Comparison of ENCODE assay signal across 26 mouse cellular contexts in the genomic region with DNA sequence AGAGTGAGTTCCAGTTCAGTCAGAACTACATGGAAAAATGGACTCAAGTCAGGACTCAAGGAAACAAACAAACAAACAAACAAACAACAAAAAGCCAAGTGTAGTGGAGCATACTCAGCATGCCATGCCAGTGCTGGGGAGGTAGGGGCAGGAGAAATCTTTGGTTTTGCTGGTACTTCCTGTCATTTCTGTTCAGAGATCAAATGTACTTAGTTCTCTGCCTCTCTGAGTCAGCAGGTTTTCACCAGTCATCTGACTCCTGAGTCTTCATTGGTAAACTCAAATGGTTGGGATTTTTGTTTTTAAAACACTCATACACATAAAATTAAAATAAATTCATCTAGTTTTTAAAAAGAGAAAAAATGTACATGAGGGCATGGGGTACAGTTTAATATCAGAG. TPM values are rescaled to one million over a fixed set of nuclear protein-coding genes. Genes with fewer than 3 reads are reported as not detected.
DNase-seq lines count a peak whose midpoint lies in the region; ATAC-seq lines count a peak whose summit lies in the region.
"Had no signal": no experiment of that assay in that cellular context is flagged by ENCODE, and none has a peak within 500 bp of the region (broad histone marks: within the 10 kb centered on the region; RNA-seq: fewer than 3 reads in every experiment).

No protein-coding gene starts in this region.

- H3K4me3 ChIP-seq in megakaryocyte, embryonic 14.5 days (replicated peaks), result peak overlapping the region; percentile 76
- H3K4me3 ChIP-seq in midbrain, embryonic 16.5 days (ENCODE audit: low read depth, low read length), result no peak overlapping the region
- H3K4me3 ChIP-seq: embryonic facial prominence, embryonic 13.5 days; heart, embryonic 12.5 days; liver, embryonic 13.5 days; myocyte had no signal

- no peaks in the 10 kb centered on the region for H3K9me3 ChIP-seq in megakaryocyte, embryonic 14.5 days
- H3K9me3 ChIP-seq in midbrain, embryonic 16.5 days (replicated peaks; ENCODE audit: control insufficient read depth, low read length, poor library complexity, severe bottlenecking), result no peaks in the 10 kb centered on the region
- H3K9me3 ChIP-seq: embryonic facial prominence, embryonic 13.5 days; heart, embryonic 12.5 days; liver, embryonic 13.5 days had no signal

- peaks cover 37% of the 10 kb centered on the region for H3K4me1 ChIP-seq in megakaryocyte, embryonic 14.5 days
- H3K4me1 ChIP-seq in midbrain, embryonic 16.5 days (ENCODE audit: control insufficient read depth, insufficient read depth, low read length), result no peaks in the 10 kb centered on the region

- no peak overlapping the region for H3K4me2 ChIP-seq in midbrain, embryonic 16.5 days (ENCODE audit: low read length)
- H3K4me2 ChIP-seq: embryonic facial prominence, embryonic 13.5 days; heart, embryonic 12.5 days; liver, embryonic 13.5 days; lung, embryonic 14.5 days had no signal

- peak; percentile 40 for DNase-seq in naive thymus-derived CD4-positive, alpha-beta T cell, adult 2 months (ENCODE audit: low read depth)
- DNase-seq in gastrocnemius, postnatal 36 days, result no peak
- DNase-seq: adrenal gland, postnatal 10 days; cerebellum, adult 9-11 months; forebrain, postnatal 0 days; heart, postnatal 4 days; kidney, adult 18-20 months; liver, embryonic 13.5 days; lung, embryonic 14.5 days; midbrain, embryonic 14.5 days; thymus, adult 2 months had no signal

- H3K27me3 ChIP-seq in megakaryocyte, embryonic 14.5 days (replicated peaks), result no peaks in the 10 kb centered on the region
- H3K27me3 ChIP-seq in midbrain, embryonic 16.5 days (ENCODE audit: control insufficient read depth, insufficient read depth, low read depth, low read length), result no peaks in the 10 kb centered on the region
- H3K27me3 ChIP-seq: embryonic facial prominence, embryonic 13.5 days; heart, embryonic 12.5 days; liver, embryonic 13.5 days had no signal

- intact Hi-C loops in gastrocnemius, postnatal 36 days (cut with DNase I), result no loop called here

- ATAC-seq in megakaryocyte, adult 5-6 weeks (ENCODE audit: poor library complexity, severe bottlenecking), result no peak
- ATAC-seq in CD4-positive, CD25-positive, alpha-beta regulatory T cell, adult 4 months, result peak; percentile 77
- peak; percentile 52 for ATAC-seq in activated CD4-positive, CD25-positive, alpha-beta regulatory T cell, adult 4 months
- ATAC-seq in midbrain, embryonic 16.5 days, result no peak
- ATAC-seq: forebrain, postnatal 0 days; hindbrain, embryonic 16.5 days had no signal

- no peak overlapping the region for H3K27ac ChIP-seq in midbrain, embryonic 16.5 days (ENCODE audit: low read length)
- H3K27ac ChIP-seq: embryonic facial prominence, embryonic 13.5 days; liver, embryonic 13.5 days had no signal

- H3K9ac ChIP-seq in midbrain, embryonic 16.5 days (ENCODE audit: low read depth, low read length), result no peak overlapping the region
- H3K9ac ChIP-seq: embryonic facial prominence, embryonic 13.5 days; forebrain, postnatal 0 days; heart, embryonic 12.5 days; liver, embryonic 13.5 days; lung, embryonic 14.5 days had no signal

- H3K36me3 ChIP-seq in megakaryocyte, embryonic 14.5 days (replicated peaks; ENCODE audit: low read length), result peaks cover 1% of the 10 kb centered on the region
- H3K36me3 ChIP-seq in midbrain, embryonic 16.5 days (ENCODE audit: control insufficient read depth, insufficient read depth, low read length), result no peaks in the 10 kb centered on the region
- H3K36me3 ChIP-seq: embryonic facial prominence, embryonic 13.5 days; heart, embryonic 12.5 days; liver, embryonic 13.5 days had no signal

RNA-seq across cellular contexts. Expression of a gene that starts 13.5 kb away (rescaled TPM):
- 0.23 TPM in 1 of 2 replicates, not detected in the other for polyA plus RNA-seq in megakaryocyte, embryonic 14.5 days (2012; ENCODE audit: insufficient read depth, low replicate concordance)
- total RNA-seq in megakaryocyte, adult 5-6 weeks (2015), result 26.2 and 38.3 TPM in 2 replicates
- total RNA-seq in megakaryocyte, adult 5-6 weeks (2017), result 25.0 and 31.4 TPM in 2 replicates
- polyA plus RNA-seq in CD4-positive, CD25-positive, alpha-beta regulatory T cell, adult 4 months (2017; shearing (Covaris generic)), result 10 to 100 TPM; 15.4 to 22.3 TPM
- polyA plus RNA-seq in activated CD4-positive, CD25-positive, alpha-beta regulatory T cell, adult 4 months (2017; shearing (Covaris generic)), result 10 to 100 TPM; 14.2 to 16.1 TPM
- polyA plus RNA-seq in midbrain, embryonic 16.5 days (2015; fragmentation: Nextera tagmentation; extraction: Ambion mirVana), result 21.1 and 23.7 TPM in 2 replicates
- 10 to 100 TPM; 15.0 to 15.8 TPM for total RNA-seq in gastrocnemius, postnatal 36 days (2021)

RNA-seq across cellular contexts. Expression of a gene that starts 54.8 kb away (rescaled TPM):
- 0.83 TPM in 1 of 2 replicates, not detected in the other for polyA plus RNA-seq in megakaryocyte, embryonic 14.5 days (2012; ENCODE audit: insufficient read depth, low replicate concordance)
- total RNA-seq in megakaryocyte, adult 5-6 weeks (2015), result not detected in 2 replicates
- not detected in 2 replicates for total RNA-seq in megakaryocyte, adult 5-6 weeks (2017)
- not detected for polyA plus RNA-seq in CD4-positive, CD25-positive, alpha-beta regulatory T cell, adult 4 months (2017; shearing (Covaris generic))
- polyA plus RNA-seq in activated CD4-positive, CD25-positive, alpha-beta regulatory T cell, adult 4 months (2017; shearing (Covaris generic)), result not detected
- polyA plus RNA-seq in midbrain, embryonic 16.5 days (2015; fragmentation: Nextera tagmentation; extraction: Ambion mirVana), result not detected in 2 replicates
- not detected for total RNA-seq in gastrocnemius, postnatal 36 days (2021)
- total RNA-seq: gastrocnemius, adult 18-20 months; granulocyte monocyte progenitor cell, adult 5-6 weeks; heart, postnatal 4 days; layer of hippocampus, postnatal 14 days; neutrophil, adult 5-6 weeks had no signal
- polyA plus RNA-seq: embryonic facial prominence, embryonic 13.5 days; forebrain, postnatal 0 days; heart, embryonic 12.5 days; hindbrain, embryonic 16.5 days; limb, embryonic 11.5 days; liver, embryonic 13.5 days; lung, embryonic 14.5 days; midbrain, embryonic 14.5 days; stomach, embryonic 16.5 days had no signal

Comparison
In these comparisons a context has a peak if more than half of its experiments do, and no peak if none do; other contexts are left out.
1. ATAC-seq: peak in CD4-positive, CD25-positive, alpha-beta regulatory T cell, adult 4 months (single experiment) and activated CD4-positive, CD25-positive, alpha-beta regulatory T cell, adult 4 months (single experiment); none in megakaryocyte, adult 5-6 weeks (single experiment) and midbrain, embryonic 16.5 days (single experiment).
2. RNA of a gene that starts 13.5 kb away (polyA plus RNA-seq): 15.4 to 22.3 TPM in CD4-positive, CD25-positive, alpha-beta regulatory T cell, adult 4 months, 21.1 to 23.7 TPM in midbrain, embryonic 16.5 days and 14.2 to 16.1 TPM in activated CD4-positive, CD25-positive, alpha-beta regulatory T cell, adult 4 months; 0.23 TPM in megakaryocyte, embryonic 14.5 days; every median in the first group is over 10 times any median in the second.